Mouse (Mus musculus): ENCODE measurements around the gene Gpr137b. TPM values are rescaled to one million over a fixed set of nuclear protein-coding genes. Genes with fewer than 3 reads are reported as not detected.
"Not testable (repeated sequence)": the region's sequence is repeated elsewhere in the genome, so short reads cannot be mapped to it uniquely, and the experiment has no call there.

Gpr137b gene
- polyA plus RNA-seq, 1 experiment from 2014 or later: 26.2 TPM

DNA sequence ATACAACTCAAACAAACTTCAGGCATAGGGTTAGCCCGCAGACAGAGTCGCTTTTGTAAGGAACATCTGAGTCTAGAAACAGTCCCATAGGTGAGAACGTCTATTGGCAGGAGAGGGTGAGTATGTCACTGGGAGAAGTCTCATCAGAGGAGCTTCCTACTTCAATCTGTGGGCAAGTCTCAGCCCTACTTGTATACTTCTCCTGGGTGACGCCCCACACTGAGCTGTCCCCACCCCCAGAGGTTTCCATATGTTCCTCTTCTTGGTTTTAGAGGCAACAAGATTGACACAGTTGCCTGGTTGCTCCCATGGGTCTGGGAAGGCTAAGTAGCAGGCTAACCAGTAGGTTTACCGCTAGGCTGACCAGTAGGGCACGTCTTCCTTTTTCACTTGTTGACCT, 10.0 kb upstream of the Gpr137b start:
- H3K4me2 ChIP-seq (replicated peaks); H3K9me3 ChIP-seq; H3K27me3 ChIP-seq (replicated peaks); H3K4me3 ChIP-seq; H3K4me1 ChIP-seq; H3K27ac ChIP-seq; H3K9ac ChIP-seq; ATAC-seq (ENCODE audit: low FRiP score, low read depth); H3K36me3 ChIP-seq: not testable (repeated sequence)
- 81% methylated on average over 6 of the region's 6 CpGs for WGBS

DNA sequence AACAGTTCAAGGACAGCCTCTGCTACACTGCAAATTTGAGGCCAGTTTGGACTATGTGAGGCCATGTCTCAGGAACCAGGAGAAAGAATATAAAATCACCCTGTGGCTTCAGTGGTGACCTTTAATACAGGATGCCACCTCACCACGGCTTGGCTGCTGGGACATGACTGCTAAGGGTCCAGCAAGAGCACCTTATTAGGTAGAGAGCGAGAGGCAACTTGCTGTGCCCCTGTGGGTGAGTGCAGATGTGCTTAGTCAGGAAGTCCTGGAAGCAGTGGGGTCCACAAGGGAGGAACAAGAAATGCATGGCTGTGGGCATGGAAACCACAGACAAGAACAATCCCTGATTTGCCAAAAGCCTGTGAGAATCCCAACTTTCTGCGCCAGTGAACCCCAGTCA, 9.6 kb upstream of the Gpr137b start:
- H3K4me2 ChIP-seq (replicated peaks); H3K9ac ChIP-seq; H3K4me1 ChIP-seq; H3K4me3 ChIP-seq; H3K27ac ChIP-seq; H3K27me3 ChIP-seq (replicated peaks); ATAC-seq (ENCODE audit: low FRiP score, low read depth); H3K36me3 ChIP-seq; H3K9me3 ChIP-seq: not testable (repeated sequence)
- WGBS: 88% methylated on average over 3 of the region's 3 CpGs

- not testable (repeated sequence) for H3K4me1 ChIP-seq; H3K27me3 ChIP-seq (replicated peaks); H3K4me3 ChIP-seq; H3K4me2 ChIP-seq (replicated peaks); H3K9me3 ChIP-seq; ATAC-seq (ENCODE audit: low FRiP score, low read depth); H3K9ac ChIP-seq; H3K27ac ChIP-seq; H3K36me3 ChIP-seq
- WGBS: 84% methylated on average over 5 of the region's 5 CpGs
Measured at GRCm38 (mm10) chr13:13402818-13403217, 9.0 kb upstream of the Gpr137b start.

DNA sequence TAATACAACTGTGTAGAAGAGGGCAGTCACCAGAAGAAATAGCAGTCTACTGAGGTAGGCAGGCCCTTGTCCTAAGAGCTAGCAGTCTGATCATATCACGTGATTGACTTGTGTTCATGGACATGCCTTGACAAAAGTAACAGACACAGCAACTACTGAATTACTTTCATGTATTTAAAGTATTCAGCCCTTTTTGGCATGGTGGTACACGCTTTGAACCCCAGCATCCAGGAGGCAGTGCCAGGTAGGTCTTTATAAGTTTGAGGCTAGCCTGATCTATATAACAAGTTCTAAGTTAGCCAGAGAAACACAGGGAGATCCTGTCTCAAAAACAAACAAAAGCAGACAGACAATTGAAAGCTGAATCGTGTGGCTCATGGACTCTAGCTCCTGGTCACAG, 7.0 kb upstream of the Gpr137b start:
- not testable (repeated sequence) for H3K4me2 ChIP-seq (replicated peaks); H3K27me3 ChIP-seq (replicated peaks); H3K9ac ChIP-seq; ATAC-seq (ENCODE audit: low FRiP score, low read depth); H3K27ac ChIP-seq; H3K36me3 ChIP-seq; H3K9me3 ChIP-seq; H3K4me3 ChIP-seq; H3K4me1 ChIP-seq
- 79% methylated on average over 3 of the region's 3 CpGs for WGBS

- not testable (repeated sequence) for H3K9me3 ChIP-seq; H3K36me3 ChIP-seq; H3K27ac ChIP-seq; H3K4me1 ChIP-seq; H3K27me3 ChIP-seq (replicated peaks); H3K9ac ChIP-seq
- Histone ChIP-seq H3K4me2 (replicated peaks) (peak overlapping the region; percentile 52), H3K4me3 (peak overlapping the region; percentile 25; the same call in 1 of the 2 replicates)
- ATAC-seq (ENCODE audit: low FRiP score, low read depth): peak; percentile 79
- 2% methylated on average over 15 of the region's 15 CpGs for WGBS
Measured at GRCm38 (mm10) chr13:13394096-13394395, 232 bp upstream of the Gpr137b start.

DNA sequence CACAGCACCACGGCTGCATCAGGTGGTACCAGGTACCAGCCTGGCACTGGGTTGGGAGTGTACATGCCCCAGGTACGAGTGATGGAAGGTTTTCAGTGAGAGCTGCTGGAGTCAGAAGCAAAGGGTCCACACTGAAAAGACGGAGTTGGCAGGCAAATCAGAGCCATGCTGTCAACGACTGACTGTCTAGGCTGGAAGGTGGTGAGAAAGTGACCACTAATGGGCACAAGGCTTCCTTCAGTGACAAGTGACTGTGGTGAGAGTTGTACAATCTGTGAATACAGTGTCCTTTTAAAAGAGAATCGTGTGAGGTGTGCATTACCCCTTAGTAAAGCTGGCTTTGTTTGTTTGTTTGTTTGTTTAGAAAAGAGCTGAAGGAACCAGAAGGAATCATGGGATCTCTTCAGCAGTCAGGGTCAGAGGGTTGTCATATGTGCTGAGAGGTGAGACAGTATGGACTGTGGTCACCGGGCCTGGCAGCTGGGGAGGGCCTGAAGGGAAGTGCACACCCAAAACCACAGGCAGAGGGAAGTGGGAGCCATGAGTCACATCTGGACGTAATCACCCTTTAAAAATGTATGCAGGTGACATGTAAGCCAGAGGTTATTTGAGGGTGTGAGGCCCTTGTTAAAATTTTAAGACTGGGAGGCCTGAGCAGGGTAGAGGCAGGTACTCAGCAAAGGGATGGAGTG, 15.5 kb downstream of the Gpr137b start:
- not testable (repeated sequence) for H3K27ac ChIP-seq; H3K36me3 ChIP-seq; H3K4me1 ChIP-seq; H3K4me2 ChIP-seq (replicated peaks); H3K27me3 ChIP-seq (replicated peaks); H3K9me3 ChIP-seq; ATAC-seq (ENCODE audit: low FRiP score, low read depth); H3K9ac ChIP-seq; H3K4me3 ChIP-seq
- WGBS: 67% methylated on average over 1 of the region's 7 CpGs

- 93% methylated on average over 5 of the region's 5 CpGs for WGBS
- no peak overlapping the region for H3K27ac ChIP-seq
- peaks cover 2% of the 10 kb centered on the region; the same call in 1 of the 2 replicates for H3K36me3 ChIP-seq
- no peak overlapping the region for H3K9ac ChIP-seq
- no peaks in the 10 kb centered on the region for H3K4me1 ChIP-seq
- no peaks in the 10 kb centered on the region for H3K9me3 ChIP-seq
- no peak for ATAC-seq (ENCODE audit: low FRiP score, low read depth)
- no peaks in the 10 kb centered on the region for H3K27me3 ChIP-seq (replicated peaks)
- H3K4me3 ChIP-seq: no peak overlapping the region
- no peak overlapping the region for H3K4me2 ChIP-seq (replicated peaks)
Measured at GRCm38 (mm10) chr13:13377180-13377579, 16.6 kb downstream of the Gpr137b start.

DNA sequence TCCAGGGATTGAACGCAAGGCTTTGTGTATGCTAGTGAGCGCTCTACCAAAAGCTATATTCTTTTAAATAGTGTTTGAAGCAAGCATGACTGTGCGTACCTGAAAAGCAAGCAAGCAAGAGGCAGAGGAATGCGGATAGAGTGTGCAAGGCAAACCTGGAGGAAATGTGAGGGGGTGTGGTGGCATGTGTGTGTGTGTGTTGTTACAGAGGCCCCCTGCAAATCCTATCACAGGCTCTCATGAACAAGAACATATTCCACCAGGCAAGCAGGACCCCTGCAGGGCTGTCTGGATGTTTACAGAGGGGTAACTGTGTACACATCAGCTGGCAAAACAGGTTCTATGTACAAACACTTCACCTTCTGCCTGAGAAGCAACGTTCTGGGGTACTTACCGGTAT, 19.8 kb downstream of the Gpr137b start:
- whole genome bisulfite sequencing: 93% methylated on average over 6 of the region's 6 CpGs
- H3K9ac ChIP-seq: not testable (repeated sequence)

GRCm38 (mm10) chr13:13371436-13371835, 22.4 kb downstream of the Gpr137b start:
- not testable (repeated sequence) for H3K27me3 ChIP-seq (replicated peaks); H3K4me3 ChIP-seq; H3K4me1 ChIP-seq; H3K36me3 ChIP-seq; H3K27ac ChIP-seq; H3K4me2 ChIP-seq (replicated peaks); H3K9me3 ChIP-seq; H3K9ac ChIP-seq; ATAC-seq (ENCODE audit: low FRiP score, low read depth)
- WGBS: 94% methylated on average over 7 of the region's 7 CpGs

More for the DNA sequence above, 19.8 kb downstream of the Gpr137b start:
- not testable (repeated sequence) for H3K4me2 ChIP-seq (replicated peaks); H3K9me3 ChIP-seq; H3K27ac ChIP-seq; H3K4me3 ChIP-seq; H3K27me3 ChIP-seq (replicated peaks); ATAC-seq (ENCODE audit: low FRiP score, low read depth); H3K4me1 ChIP-seq; H3K36me3 ChIP-seq

- H3K27ac ChIP-seq; ATAC-seq (ENCODE audit: low FRiP score, low read depth); H3K9me3 ChIP-seq; H3K4me3 ChIP-seq; H3K27me3 ChIP-seq (replicated peaks); H3K4me1 ChIP-seq; H3K9ac ChIP-seq; H3K4me2 ChIP-seq (replicated peaks): not testable (repeated sequence)
- 88% methylated on average over 2 of the region's 2 CpGs for WGBS
- H3K36me3 ChIP-seq: peaks cover 29% of the 10 kb centered on the region
Measured at GRCm38 (mm10) chr13:13366371-13366770, 27.4 kb downstream of the Gpr137b start.

DNA sequence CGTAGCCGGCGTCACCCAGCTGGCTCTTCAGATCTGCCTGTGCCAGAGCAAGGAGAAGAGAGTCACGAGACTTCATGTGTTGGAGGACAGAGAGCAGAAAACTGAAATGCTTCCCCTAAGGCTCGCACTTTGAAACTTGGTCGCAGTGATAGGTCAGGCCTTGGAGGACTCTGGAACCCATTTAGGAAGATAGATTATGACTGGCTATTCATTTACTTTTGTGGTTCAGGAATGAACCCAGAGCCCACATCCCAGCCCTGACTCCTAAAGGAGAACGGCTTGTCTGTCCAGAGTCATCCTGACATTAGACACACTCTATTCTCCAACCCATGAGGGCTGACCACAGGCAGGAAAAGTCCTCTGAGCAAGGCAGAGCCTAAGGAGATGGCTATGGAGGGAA, 30.3 kb downstream of the Gpr137b start:
- H3K36me3 ChIP-seq: peaks cover 34% of the 10 kb centered on the region
- H3K4me2 ChIP-seq (replicated peaks); H3K4me1 ChIP-seq; H3K27ac ChIP-seq; H3K4me3 ChIP-seq; ATAC-seq (ENCODE audit: low FRiP score, low read depth); H3K27me3 ChIP-seq (replicated peaks); H3K9me3 ChIP-seq; H3K9ac ChIP-seq: not testable (repeated sequence)
- WGBS: 93% methylated on average over 7 of the region's 7 CpGs

- H3K4me1 ChIP-seq; H3K9ac ChIP-seq; H3K9me3 ChIP-seq; ATAC-seq (ENCODE audit: low FRiP score, low read depth); H3K4me2 ChIP-seq (replicated peaks); H3K27me3 ChIP-seq (replicated peaks); H3K27ac ChIP-seq; H3K4me3 ChIP-seq: not testable (repeated sequence)
- peaks cover 36% of the 10 kb centered on the region for H3K36me3 ChIP-seq
- 97% methylated on average over 6 of the region's 6 CpGs for WGBS
Measured at GRCm38 (mm10) chr13:13362261-13362660, 31.6 kb downstream of the Gpr137b start.

- H3K27me3 ChIP-seq (replicated peaks); H3K9me3 ChIP-seq; H3K4me2 ChIP-seq (replicated peaks); ATAC-seq (ENCODE audit: low FRiP score, low read depth); H3K9ac ChIP-seq; H3K27ac ChIP-seq; H3K4me1 ChIP-seq; H3K4me3 ChIP-seq: not testable (repeated sequence)
- WGBS: 93% methylated on average over 4 of the region's 4 CpGs
- H3K36me3 ChIP-seq: peaks cover 30% of the 10 kb centered on the region
Measured at GRCm38 (mm10) chr13:13360045-13360444, 33.8 kb downstream of the Gpr137b start.
